Mouse (Mus musculus): ENCODE results near the gene Tor1aip2. TPM values are rescaled to one million over a fixed set of nuclear protein-coding genes. Genes with fewer than 3 reads are reported as not detected.

Tor1aip2 gene
- polyA plus RNA-seq (2012; ENCODE audit: insufficient read depth, low replicate concordance), result 5.2 and 12.2 TPM in 2 replicates

- TF ChIP-seq GATA1 (IDR thresholded peaks at IDR 0.05; ENCODE audit: borderline replicate concordance, low read length), result no peak
- no peak for TF ChIP-seq FLI1 (IDR thresholded peaks at IDR 0.05; ENCODE audit: low read length)
- no peaks in the 10 kb centered on the region for H3K27me3 ChIP-seq (replicated peaks)
- H3K9me3 ChIP-seq, result no peaks in the 10 kb centered on the region
- peaks cover 37% of the 10 kb centered on the region for H3K36me3 ChIP-seq (replicated peaks; ENCODE audit: low read length)
- peaks cover 32% of the 10 kb centered on the region for H3K4me1 ChIP-seq
- peak within 1 kb of the TSS; percentile 100 for H3K4me3 ChIP-seq (replicated peaks)
Measured at GRCm38 (mm10) chr1:156035269-156035929, at the start of gene Tor1aip2. Gene Tor1aip2, plus strand, starts transcription at chr1:156035403.

- Histone ChIP-seq H3K36me3 (replicated peaks; ENCODE audit: low read length) (no peaks in the 10 kb centered on the region), H3K4me3 (replicated peaks) (no peak overlapping the region), H3K27me3 (replicated peaks) (no peaks in the 10 kb centered on the region), H3K9me3 (0 out of 2 replicates have a peak, but pooled peaks cover 3% of the 10 kb centered on the region), H3K4me1 (peaks cover 6% of the 10 kb centered on the region; the same call in 1 of the 2 replicates)
- TF ChIP-seq GATA1 (IDR thresholded peaks at IDR 0.05; ENCODE audit: borderline replicate concordance, low read length) (no peak), FLI1 (IDR thresholded peaks at IDR 0.05; ENCODE audit: low read length) (no peak)
Measured at GRCm38 (mm10) chr1:155987625-155988024, 47.6 kb upstream of the Tor1aip2 start.

DNA sequence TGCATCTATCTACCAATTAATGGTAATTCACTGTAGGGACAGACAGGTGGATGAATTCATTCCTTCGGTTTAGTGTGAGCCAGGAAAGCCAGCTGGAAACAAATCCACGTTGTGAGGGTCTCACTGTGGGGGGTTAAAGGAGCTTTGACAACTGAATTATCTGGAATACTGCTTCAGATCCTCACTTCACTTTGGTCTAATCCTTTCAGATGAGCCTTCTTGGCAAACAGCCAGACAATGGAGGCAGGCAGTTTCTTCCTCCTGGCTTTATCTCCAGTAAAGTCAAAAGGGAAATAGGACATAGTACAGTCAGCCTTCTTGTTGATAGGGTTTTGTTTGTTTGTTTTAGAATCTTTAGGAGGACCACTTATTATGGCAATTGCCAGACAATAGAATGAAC is 45.8 kb upstream of the Tor1aip2 start:
- no peaks in the 10 kb centered on the region for H3K36me3 ChIP-seq (replicated peaks; ENCODE audit: low read length)
- TF ChIP-seq FLI1 (IDR thresholded peaks at IDR 0.05; ENCODE audit: low read length) (no peak), GATA1 (IDR thresholded peaks at IDR 0.05; ENCODE audit: borderline replicate concordance, low read length) (no peak)

GRCm38 (mm10) chr1:155990391-155990790 is 44.8 kb upstream of the Tor1aip2 start:
- Histone ChIP-seq H3K36me3 (replicated peaks; ENCODE audit: low read length) (no peaks in the 10 kb centered on the region), H3K9me3 (0 out of 2 replicates have a peak, but pooled peaks cover under 1% of the 10 kb centered on the region), H3K4me1 (peaks cover 6% of the 10 kb centered on the region; the same call in 1 of the 2 replicates), H3K4me3 (replicated peaks) (no peak overlapping the region), H3K27me3 (replicated peaks) (no peaks in the 10 kb centered on the region)
- TF ChIP-seq GATA1 (IDR thresholded peaks at IDR 0.05; ENCODE audit: borderline replicate concordance, low read length) (no peak), FLI1 (IDR thresholded peaks at IDR 0.05; ENCODE audit: low read length) (no peak)

More for the DNA sequence above, 45.8 kb upstream of the Tor1aip2 start:
- Histone ChIP-seq H3K4me3 (replicated peaks) (no peak overlapping the region), H3K27me3 (replicated peaks) (no peaks in the 10 kb centered on the region), H3K4me1 (peaks cover 6% of the 10 kb centered on the region; the same call in 1 of the 2 replicates), H3K9me3 (0 out of 2 replicates have a peak, but pooled peaks cover 3% of the 10 kb centered on the region)

- Histone ChIP-seq H3K9me3 (no peaks in the 10 kb centered on the region), H3K4me3 (replicated peaks) (no peak overlapping the region), H3K36me3 (replicated peaks; ENCODE audit: low read length) (no peaks in the 10 kb centered on the region), H3K4me1 (peaks cover 3% of the 10 kb centered on the region; the same call in 1 of the 2 replicates), H3K27me3 (replicated peaks) (peaks cover 2% of the 10 kb centered on the region)
- TF ChIP-seq GATA1 (IDR thresholded peaks at IDR 0.05; ENCODE audit: borderline replicate concordance, low read length) (no peak), FLI1 (IDR thresholded peaks at IDR 0.05; ENCODE audit: low read length) (no peak)
Measured at GRCm38 (mm10) chr1:155994524-155994923, 40.7 kb upstream of the Tor1aip2 start.

GRCm38 (mm10) chr1:155995612-155996011 is 39.6 kb upstream of the Tor1aip2 start:
- Histone ChIP-seq H3K9me3 (no peaks in the 10 kb centered on the region), H3K36me3 (replicated peaks; ENCODE audit: low read length) (no peaks in the 10 kb centered on the region), H3K4me1 (peaks cover 3% of the 10 kb centered on the region; the same call in 1 of the 2 replicates), H3K4me3 (replicated peaks) (no peak overlapping the region), H3K27me3 (replicated peaks) (peaks cover 2% of the 10 kb centered on the region)
- no peak for TF ChIP-seq GATA1 (IDR thresholded peaks at IDR 0.05; ENCODE audit: borderline replicate concordance, low read length)
- no peak for TF ChIP-seq FLI1 (IDR thresholded peaks at IDR 0.05; ENCODE audit: low read length)

- Histone ChIP-seq H3K9me3 (no peaks in the 10 kb centered on the region), H3K36me3 (replicated peaks; ENCODE audit: low read length) (peaks cover 39% of the 10 kb centered on the region), H3K27me3 (replicated peaks) (no peaks in the 10 kb centered on the region), H3K4me1 (peaks cover 7% of the 10 kb centered on the region; the same call in 1 of the 2 replicates), H3K4me3 (replicated peaks) (no peak overlapping the region)
- TF ChIP-seq FLI1 (IDR thresholded peaks at IDR 0.05; ENCODE audit: low read length), result no peak
- TF ChIP-seq GATA1 (IDR thresholded peaks at IDR 0.05; ENCODE audit: borderline replicate concordance, low read length), result no peak
Measured at GRCm38 (mm10) chr1:156002366-156002765, 32.8 kb upstream of the Tor1aip2 start.

DNA sequence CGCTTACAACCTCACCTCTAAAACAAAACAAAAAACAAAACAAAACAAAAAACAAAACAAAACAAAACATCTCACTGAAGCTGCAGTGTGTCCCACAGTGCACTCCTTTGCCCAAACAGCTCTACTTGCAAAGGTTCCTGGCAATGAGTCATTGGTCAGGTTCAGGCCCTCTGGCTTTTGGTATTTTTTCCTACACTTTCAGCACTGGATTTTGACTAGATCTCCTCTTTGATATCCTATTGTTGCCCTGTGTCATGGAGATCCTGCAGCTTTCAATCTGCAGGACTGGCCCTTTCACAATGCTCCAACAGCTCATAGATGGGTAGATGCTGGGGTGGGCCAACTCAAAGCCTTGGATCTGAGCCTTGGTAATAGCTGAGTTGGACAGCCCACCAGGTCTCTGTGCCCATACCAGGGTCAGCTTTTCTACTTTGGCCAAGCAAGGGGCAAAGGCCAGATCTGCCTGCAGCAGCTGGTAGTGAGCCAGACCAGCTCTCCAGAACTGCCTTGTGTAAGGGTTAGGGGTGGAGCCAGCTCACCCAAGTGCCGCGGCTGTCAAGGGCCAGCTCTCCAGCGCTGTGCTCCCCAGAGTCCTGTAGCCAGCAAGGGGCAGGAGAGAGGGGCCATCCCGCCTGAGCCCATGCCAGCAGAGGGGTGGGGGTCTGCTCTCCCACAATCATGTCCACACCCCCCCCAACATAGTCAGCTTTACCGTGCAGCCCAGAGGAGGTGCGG is 31.8 kb upstream of the Tor1aip2 start:
- H3K4me3 ChIP-seq (replicated peaks), result no peak overlapping the region
- H3K9me3 ChIP-seq, result no peaks in the 10 kb centered on the region
- no peaks in the 10 kb centered on the region for H3K27me3 ChIP-seq (replicated peaks)

DNA sequence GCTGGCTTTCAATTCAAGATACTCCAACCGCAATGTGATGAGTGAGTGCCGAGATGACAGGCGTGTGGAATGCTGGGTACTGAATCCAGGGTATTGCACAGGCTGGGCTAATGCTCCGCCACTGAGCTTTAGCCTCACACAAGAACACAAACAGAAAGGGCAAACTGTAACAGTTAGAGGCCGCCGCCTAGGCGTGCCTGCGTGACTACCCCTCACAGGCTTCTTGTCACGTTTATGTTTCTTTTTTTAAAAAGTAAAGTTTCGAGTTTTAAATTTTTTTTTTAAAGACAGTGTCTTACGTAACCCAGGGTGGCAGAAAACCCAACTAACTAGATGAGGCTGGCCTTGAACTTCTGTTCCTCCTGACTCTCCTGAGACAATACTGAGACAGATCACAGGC is 29.3 kb upstream of the Tor1aip2 start:
- Histone ChIP-seq H3K9me3 (no peaks in the 10 kb centered on the region), H3K36me3 (replicated peaks; ENCODE audit: low read length) (peaks cover 71% of the 10 kb centered on the region), H3K4me1 (peaks cover 12% of the 10 kb centered on the region), H3K4me3 (replicated peaks) (no peak overlapping the region), H3K27me3 (replicated peaks) (no peaks in the 10 kb centered on the region)
- TF ChIP-seq FLI1 (IDR thresholded peaks at IDR 0.05; ENCODE audit: low read length) (no peak), GATA1 (IDR thresholded peaks at IDR 0.05; ENCODE audit: borderline replicate concordance, low read length) (no peak)

More for the DNA sequence above, 31.8 kb upstream of the Tor1aip2 start:
- Histone ChIP-seq H3K36me3 (replicated peaks; ENCODE audit: low read length) (peaks cover 47% of the 10 kb centered on the region), H3K4me1 (peaks cover 7% of the 10 kb centered on the region; the same call in 1 of the 2 replicates)
- TF ChIP-seq FLI1 (IDR thresholded peaks at IDR 0.05; ENCODE audit: low read length) (no peak), GATA1 (IDR thresholded peaks at IDR 0.05; ENCODE audit: borderline replicate concordance, low read length) (no peak)

- peaks cover 19% of the 10 kb centered on the region for H3K4me1 ChIP-seq
- H3K4me3 ChIP-seq (replicated peaks), result no peak overlapping the region
- no peak for TF ChIP-seq FLI1 (IDR thresholded peaks at IDR 0.05; ENCODE audit: low read length)
- no peak for TF ChIP-seq GATA1 (IDR thresholded peaks at IDR 0.05; ENCODE audit: borderline replicate concordance, low read length)
- no peaks in the 10 kb centered on the region for H3K9me3 ChIP-seq
- no peaks in the 10 kb centered on the region for H3K27me3 ChIP-seq (replicated peaks)
- H3K36me3 ChIP-seq (replicated peaks; ENCODE audit: low read length), result peaks cover 87% of the 10 kb centered on the region
Measured at GRCm38 (mm10) chr1:156009003-156009402, 26.2 kb upstream of the Tor1aip2 start.
